Mouse (Mus musculus) MN1 (cell line): ENCODE measurements around the gene Serpina10.
"Not testable (repeated sequence)": the region's sequence is repeated elsewhere in the genome, so short reads cannot be mapped to it uniquely, and the experiment has no call there.

Source experiments
- DNase-seq: peaks from one replicate; pipeline ENCODE4 v3.0.0-alpha.2; 2016; ENCODE audit warnings: low spot score

Serpina10 gene

DNA sequence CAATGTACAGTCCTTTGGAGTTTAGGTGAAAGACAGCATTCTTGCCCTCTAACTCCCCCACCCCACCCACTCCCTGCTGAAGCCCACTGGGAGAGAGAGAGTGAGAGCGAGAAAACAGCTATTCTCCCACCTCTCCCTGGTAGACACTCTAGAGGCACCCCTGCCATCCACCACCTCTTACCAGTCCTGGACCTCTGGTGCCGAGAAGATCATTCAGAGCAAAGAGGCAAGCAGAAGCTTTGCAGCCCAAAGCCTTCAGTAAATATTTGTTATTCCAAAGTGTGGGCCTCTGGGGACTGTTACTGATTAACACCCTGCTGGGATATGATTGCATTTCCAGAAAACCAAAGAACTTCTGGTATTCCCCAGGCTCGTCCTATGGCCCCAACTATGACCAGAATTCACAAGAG, at the start of gene Serpina10:
Gene Serpina10, minus strand, starts transcription at position 242 of the 410 bp plus-strand sequence.
- no peak for DNase-seq

DNA sequence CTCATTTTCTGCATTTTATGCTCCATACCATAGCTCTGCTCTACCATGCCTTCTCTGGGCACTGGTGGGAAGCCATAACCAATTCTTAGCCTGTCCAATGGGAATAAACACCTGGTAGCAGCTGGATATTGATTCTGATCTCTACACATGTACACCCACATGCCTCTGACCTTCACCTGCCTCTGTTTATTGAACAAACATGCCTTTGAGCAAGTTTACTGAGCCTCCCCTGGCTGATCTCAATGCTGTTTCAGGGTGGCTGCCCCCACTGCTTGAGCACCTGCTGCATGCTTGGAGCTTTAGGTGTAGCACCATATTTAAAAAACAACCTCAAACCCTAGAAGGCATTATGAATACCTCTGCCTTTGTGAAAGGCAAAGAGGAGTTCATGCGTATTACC, 48.6 kb upstream of the Serpina10 start:
- not testable (repeated sequence) for DNase-seq

DNA sequence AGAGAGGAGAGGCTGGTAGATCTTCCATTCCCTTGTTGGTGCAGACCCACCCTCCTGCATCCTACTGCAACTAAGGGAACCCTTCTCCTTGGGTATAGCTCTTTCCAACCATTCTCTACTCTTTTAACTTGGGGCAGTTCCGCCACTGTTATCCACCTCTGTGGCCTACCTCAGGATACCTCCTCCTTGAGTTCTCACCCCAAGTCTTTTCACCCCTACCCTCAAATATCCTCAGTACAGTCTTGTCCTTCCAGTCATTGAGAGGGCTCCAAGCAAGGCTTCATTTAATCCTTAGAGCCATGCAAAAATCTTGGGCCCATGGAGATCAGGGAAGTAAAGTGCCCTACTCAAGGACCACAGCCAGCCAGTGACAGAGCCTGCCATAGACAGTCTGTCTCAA, 44.8 kb upstream of the Serpina10 start, which contains the start of gene Serpina16:
Gene Serpina16, minus strand, starts transcription at position 101 of the 400 bp plus-strand sequence.
- no peak for DNase-seq

DNA sequence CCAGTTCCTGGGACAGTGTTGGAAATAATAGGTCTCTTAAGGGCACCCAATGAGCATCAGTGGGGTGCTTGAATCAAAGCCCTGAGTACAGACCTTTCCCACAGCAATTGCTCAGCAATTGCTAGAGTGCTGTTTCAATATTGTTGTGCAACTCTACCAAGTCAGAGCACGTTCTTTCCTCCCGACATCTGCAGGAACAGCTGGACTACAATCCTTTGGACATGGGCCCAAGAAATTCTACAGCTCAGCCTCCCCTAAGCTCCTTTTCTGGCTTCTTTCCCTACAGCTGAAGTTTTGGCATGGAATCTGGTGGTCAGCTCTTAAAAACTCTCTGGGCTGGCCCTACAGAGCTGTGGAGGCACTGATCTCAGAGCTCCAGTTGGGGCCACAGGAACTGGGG, 41.9 kb upstream of the Serpina10 start:
- no peak for DNase-seq

DNA sequence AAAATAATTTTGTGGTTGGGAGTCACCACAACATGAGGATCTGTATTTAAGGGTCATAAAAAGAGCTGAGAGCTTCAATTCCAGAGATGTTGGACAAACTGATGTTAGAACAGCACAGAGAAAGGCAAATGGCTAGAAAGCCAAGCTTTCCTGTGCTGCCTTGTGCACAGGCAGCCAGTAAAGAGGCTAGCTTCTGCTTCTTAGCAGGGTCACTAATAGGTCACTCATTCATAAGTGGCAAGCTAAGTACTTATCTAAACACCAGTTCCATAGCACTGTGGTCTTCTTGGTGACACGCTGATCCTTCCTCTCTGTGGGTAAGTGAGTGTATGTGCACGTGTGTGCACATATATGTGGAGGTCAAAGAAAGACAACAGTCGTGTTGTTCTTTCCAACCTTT, 40.2 kb upstream of the Serpina10 start:
- DNase-seq, result no peak

DNA sequence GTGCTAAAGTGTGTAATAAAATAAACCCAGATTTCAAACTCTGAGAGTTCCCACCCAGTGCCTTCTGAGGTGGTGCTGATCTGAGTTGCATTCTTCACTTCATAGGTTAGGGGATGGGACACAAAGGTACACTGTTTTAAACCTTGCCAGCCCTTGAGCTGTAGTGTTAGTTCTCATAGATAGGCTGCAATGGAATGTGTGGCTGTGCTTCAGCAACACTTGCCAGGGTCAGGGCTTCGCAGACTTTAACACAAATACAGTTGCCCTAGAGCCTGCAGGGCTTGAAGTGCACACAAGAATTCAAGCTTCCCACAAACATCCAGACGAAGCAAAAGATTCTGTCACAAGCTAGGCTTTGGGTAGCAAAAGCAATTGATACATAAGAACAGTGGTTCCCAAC, 39.7 kb upstream of the Serpina10 start:
- no peak for DNase-seq

DNA sequence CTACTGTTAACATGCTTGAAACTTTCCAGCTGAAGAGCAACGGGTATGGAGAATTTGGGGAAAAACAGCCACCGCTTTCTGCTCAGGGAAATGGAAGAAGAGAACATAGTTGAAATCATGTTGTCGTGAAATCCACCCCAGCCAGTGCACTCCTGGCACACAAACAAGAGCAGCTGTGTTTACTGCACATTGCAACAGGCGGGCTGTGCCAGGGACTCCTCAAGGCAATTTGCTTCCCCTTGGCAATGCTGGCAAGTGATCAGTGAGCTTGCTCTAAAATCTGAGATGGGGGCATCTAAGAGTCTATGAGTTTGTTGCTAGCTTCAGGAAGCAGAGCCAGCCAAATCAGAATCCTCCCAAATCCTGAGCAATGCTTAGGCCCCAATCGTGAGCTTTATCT, 39.1 kb upstream of the Serpina10 start:
- no peak for DNase-seq

DNA sequence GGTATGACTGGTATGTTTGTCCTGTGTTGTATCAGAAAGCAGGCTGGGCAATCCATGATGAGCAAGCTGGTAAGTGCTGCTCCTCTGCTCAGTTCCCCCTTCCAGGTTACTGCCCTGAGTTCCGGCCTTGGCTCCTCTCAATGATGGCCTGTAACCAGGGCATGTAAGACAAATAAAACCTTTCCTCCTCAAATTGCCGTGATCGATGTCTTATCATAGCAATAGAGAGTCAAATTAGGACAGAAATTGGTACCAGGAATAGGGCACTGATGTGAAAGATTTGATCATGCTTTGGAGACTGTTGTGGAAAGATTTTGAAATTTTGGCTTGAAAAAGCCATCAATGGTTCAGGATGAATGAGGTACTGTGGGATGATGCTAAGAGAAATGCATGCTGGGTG, 34.0 kb upstream of the Serpina10 start:
- no peak for DNase-seq

DNA sequence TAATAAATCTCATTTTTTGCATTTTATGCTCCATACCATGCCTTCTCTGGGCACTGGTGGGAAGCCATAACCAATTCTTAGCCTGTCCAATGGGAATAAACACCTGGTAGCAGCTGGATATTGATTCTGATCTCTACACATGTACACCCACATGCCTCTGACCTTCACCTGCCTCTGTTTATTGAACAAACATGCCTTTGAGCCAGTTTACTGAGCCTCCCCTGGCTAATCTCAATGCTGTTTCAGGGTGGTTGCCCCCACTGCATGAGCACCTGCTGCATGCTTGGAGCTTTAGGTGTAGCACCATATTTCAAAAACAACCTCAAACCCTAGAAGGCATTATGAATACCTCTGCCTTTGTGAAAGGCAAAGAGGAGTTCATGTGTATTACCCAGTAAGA, 30.8 kb upstream of the Serpina10 start:
- DNase-seq, result not testable (repeated sequence)

DNA sequence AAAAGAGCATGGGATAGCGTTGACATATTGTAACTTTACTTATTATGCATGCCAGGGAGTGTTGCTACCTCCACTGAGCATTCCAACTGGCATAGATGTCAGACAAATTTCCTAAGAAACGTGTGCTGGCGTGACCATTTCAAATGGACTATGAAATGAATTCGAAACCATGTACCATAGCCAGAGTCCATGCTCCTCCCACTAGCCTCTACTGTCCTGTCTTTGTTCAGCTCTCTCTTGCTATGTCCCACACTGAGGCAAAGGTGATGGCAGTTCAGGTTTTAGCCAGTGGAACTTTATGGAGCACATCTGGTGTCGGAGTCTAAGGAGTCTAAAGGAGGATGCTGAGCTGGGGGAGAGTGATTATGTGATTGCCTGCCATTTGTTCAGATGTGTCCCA, 28.8 kb upstream of the Serpina10 start:
- no peak for DNase-seq

DNA sequence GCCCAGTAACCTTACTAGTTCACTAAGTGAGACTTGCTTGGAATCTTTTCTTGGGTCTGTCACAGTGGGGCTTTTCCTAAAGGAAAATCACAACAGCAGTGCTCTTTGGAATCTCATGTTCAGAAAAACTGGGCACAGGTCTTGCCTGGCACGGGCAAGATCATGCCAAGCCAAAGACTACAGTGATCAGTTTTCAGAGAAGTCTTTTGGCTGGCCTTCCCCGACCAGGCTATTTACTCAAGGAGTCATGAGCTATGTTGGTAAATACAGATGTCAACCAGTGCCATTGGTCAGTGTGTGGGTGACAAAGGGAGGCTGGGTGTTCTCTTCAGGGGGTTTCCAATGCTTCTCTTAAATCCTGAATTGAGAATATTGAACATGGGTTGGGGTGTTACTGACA, 27.9 kb upstream of the Serpina10 start:
- no peak for DNase-seq

DNA sequence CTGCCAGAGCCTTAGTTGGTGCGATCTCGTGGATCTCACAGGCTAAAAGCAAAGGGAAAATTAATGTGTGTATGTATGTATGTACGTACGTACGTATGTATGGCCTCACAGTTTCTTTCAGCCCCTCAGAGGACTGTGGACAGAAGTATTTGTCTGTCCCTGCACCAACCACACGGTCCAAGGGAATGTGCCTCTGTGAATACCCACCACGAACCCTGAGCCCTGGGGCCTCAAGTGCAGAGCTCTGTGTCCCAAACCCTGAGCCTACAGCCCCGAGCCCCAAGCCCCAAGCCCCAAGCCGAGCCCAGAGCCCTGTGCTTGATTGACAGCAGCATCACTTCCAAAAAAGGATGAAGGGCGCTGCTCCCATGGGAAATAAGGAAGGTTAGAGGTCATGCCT, 26.7 kb upstream of the Serpina10 start:
- DNase-seq, result no peak

DNA sequence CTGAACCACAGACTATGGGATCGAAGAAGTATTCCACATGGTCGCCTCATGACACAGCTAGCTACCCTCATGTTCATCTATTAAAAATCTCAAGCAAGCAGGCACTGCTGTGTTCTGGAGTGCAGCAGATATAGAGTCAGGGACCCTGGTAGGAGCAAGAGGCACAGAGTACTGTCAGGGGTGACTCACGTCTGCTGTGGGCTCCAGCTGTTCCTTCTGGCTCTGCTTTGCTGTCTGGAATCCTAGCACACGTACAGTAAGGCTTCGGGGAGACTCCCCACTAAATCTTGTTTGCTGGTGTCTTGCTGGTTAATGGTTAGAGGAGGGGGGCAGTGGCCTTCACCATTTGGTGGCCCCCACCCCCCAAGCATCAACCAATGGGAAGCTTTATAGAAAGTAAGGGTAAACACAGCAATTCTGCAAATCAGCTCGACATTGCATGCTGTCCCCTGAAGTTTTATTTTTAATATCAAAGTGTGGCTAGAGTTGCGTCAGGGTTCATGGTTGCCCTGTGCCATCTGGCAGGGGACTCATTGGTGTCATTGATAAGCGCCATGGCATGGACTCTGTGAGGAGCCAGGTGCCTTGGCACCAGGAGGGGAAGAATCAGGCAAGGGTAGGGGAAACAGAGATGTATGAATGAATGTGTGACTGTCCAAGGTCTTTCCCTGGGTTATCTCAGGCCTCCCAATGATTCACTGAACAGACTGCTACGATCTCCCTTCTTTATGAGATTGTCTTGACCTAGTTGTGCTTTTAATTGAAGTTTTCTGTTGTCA, 25.8 kb upstream of the Serpina10 start, which contains the start of gene Serpina6:
Gene Serpina6, minus strand, starts transcription at position 365 of the 779 bp plus-strand sequence.
- DNase-seq, result no peak

DNA sequence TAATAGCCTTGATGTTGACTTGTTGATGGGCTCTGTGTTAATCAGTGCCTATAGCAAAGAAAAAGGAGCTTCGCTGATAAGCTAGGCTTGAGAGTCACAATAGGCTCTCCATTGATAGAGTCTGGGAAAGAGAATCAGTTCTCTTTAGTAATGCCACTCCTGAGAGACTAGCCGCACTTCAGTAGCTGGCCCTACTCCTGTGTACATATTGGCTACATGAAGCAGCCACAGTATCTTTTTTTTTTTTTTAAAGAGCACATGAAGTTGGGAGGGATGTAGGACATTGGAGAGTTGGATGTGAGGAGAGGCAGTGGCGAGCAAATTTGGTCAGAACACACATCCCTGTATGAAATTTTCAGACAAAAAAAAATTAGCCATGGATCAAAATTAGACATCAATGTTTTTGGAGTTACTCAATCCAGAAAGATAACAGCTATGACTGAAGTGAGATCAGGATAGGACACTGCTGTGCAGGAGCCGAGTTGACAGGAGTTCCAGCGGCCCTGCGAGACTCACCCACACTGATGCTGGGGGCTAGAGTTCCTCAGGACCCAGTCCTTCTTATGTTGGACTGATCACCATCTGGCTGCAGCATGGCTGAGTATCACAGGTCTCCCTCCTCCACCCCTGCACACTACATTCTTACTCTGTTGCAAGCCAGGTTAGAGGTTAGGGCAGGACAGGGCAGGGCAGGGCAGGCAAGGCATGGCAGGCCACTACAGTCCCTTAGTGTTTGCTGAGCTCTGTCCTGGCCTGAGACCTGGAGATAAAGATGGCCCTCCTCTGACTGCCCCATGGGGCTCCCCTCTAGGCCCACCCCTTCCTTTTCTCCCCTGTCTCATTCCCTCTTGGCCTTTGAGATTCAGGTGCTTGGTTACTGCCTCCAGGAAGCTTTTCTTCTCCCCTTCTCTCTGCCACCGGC, 24.1 kb upstream of the Serpina10 start:
- no peak for DNase-seq

DNA sequence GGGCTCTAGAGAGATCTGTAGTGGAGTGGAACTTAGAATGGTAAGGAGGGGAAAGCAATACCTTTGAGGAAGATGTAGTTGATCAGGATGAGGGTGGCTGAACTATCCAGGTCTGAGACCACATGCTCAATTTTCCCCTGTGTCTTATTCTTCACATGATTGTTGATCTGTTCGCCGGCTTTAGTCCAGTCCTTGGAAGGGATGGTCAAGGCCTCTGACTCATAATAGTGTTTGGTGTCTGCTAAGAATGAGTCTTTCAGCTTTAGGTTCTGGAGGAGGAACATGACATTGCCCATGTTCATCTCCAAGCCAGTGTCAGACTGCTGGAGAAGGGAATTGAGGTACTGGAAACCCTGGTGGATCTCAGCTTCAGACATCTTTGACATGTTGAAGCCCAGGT, 22.6 kb upstream of the Serpina10 start:
- no peak for DNase-seq

DNA sequence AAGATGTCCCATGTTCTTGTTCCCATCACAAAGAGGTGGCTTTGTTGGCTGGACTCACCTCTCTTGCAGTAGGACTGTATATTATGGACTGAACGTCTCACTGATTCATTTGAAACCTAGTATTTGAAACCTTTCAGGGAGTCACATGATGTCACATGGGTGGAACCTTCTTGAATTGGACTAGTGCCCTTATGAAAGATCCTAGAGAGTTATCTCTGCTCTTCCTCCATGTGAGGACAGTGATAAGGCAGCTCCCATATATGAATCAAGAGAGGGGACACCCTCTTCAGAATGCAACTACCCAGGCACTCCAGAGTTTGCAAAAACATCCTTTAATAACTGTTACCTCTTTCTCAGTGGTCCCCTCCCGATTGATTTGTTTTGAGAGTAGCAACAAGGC, 15.1 kb upstream of the Serpina10 start:
- DNase-seq, result no peak

DNA sequence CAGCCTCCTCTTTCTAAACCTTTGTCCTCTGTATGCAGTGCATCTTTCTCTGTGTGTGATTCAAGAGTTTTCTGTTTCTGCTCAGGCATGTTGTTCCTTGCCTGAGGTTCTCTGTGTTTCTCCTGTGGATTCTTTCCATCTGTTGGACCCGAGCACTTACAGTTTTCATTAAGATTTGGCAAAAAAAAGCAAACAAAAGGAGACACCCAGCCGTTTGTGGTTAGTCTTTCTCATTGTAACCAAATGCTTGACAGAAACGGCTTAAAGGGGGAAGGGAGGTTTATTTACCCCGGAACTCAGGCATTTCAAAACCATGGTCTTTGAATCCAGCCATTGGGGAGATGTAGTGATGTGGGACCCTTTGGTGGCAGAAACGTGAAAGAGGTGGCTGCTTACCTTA, 13.4 kb upstream of the Serpina10 start:
- DNase-seq, result no peak

DNA sequence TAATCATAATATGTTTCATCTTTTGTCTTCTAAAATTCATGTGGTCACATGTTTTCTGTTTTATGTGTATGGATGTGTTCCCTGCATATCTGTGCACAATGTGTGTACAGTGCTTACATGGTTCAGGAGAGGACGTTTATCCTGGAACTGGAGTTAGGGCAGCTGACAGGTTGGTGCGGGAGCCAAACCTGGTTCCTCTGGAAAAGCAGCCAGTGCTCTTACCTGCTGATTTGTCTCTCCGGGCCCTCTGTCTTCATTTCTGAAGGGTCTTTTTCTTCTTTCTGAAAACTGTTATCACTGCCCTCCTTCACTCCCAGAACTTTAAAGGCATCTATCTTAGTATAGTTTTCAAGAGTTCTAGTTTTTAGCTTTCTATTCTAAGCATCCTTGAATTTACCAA, 12.6 kb upstream of the Serpina10 start:
- DNase-seq, result no peak

DNA sequence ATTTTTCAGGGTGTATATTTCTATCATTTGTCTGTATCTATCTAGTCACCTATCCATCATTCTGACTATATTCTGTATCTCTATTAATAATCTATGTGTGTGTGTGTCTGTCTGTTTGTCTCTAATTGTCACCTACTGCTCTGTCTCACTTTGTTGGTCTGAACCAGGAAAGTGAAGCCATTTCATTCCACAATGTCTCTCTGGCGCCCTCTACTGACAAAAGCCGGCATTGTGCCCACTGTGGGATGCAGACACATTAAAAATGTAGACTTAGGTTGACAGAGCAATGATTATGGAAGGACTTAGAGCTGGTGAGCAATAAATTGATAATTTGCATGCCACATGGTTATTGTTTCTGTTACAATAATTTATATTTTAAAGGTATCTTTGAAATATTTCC, 12.1 kb upstream of the Serpina10 start:
- peak; percentile 17 for DNase-seq

DNA sequence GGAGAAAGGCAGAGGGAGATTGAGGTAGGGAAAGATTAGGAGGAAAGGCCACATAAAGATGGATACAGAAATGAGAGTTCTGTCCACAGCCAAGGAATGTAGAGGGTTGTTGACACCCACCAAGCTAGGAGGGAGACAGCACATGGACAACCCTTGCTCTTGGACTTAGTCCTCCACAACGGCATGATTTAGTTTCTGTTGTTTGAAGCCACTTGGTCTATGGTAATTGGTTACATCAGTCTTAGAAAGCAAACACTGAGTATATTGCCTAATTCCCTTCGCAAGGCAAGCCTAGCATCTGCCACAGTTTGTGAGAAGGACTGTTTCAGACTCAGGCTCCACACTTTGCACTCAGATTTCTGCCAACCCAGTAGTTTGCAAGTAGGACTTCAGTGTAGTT, 4.6 kb upstream of the Serpina10 start:
- DNase-seq, result no peak

DNA sequence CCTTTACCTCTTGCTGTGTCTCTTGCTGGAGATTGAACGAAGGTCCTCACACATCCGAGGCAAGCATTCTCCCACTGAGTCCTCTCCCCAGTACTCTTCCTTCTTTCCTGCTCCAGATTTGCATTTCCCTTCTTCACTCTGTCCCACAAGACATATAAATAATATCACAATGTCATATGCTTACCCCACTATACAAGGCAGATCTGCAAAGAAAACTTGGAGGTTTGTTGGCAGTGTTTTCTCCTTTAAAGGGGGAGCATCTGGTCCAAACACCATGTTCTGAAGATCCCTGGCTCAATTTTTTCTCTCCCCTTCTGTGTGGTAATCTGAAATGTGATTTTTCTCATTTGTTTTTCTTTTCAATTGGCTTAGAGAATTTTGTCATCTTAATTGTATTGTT, 3.2 kb upstream of the Serpina10 start:
- no peak for DNase-seq

DNA sequence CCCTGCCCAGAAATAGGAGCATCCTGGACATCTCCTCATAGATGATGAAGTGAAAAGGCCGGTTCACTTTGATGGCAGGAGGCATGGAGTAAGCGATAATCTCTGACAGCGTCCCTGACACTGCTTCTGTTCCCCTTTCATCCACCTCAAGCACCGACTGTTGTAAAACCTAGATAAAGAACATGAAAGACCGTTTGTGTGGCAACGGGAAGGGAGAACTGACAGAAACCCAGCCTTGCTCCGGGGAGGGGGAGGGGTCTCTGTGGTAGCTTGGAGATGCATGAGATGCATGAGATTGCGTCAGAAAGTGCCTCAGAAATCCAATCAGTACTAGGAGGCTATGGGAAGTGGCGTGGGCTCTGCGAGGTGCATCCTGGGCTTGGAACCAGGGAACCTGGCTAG, 14.4 kb downstream of the Serpina10 start:
- DNase-seq, result no peak

DNA sequence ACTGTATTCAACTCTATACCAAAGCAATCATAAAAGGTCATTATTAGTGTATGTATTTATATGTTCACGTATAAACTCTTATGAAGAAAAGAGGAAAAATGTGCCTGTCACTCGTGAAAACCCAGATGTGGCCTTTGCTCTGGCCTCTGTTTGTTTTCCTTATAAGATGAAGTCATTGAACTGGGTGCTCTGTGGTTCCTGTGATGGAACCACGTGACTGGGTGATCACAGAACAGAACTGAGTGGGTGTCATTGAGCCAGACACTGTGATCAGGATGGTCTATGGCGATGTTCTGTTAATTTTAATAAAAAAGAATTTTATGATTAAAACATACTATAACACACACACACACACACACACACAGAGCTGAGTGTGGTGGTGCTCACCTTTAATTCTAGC, 15.5 kb downstream of the Serpina10 start:
- DNase-seq, result no peak
